Mouse (Mus musculus): Measurements from ENCODE around the gene Naip5. TPM values are rescaled to one million over a fixed set of nuclear protein-coding genes. Genes with fewer than 3 reads are reported as not detected.
"Not testable (repeated sequence)": the region's sequence is repeated elsewhere in the genome, so short reads cannot be mapped to it uniquely, and the experiment has no call there.

Gene Naip5
- polyA plus RNA-seq (2015; fragmentation: Nextera tagmentation; extraction: Ambion mirVana): 0.14 and 0.16 TPM in 2 replicates

DNA sequence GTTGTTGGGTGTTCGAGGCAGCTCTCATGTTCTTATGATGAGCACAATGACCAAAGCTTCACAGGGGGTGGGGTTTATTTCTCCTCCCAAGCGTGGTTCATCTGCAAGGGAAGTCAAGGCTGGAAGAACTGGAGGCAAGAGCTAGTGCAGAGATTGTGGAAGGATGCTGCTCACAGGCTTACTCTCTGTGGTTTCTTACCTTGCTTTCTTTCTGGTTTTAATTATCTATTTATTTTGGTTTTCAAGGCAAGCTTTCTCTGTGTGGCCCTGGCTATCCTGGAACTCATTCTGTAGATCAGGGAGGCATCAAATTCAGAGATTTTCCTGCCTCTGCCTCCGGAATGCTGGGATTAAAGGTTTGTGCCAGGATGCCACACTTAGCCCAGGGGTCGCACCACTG lies at the start of gene Naip5:
Gene Naip5, minus strand, starts transcription at position 101 of the 400 bp plus-strand sequence.
- ATAC-seq (ENCODE audit: low FRiP score, low read depth); H3K27ac ChIP-seq (replicated peaks); H3K27me3 ChIP-seq; H3K36me3 ChIP-seq; H3K4me3 ChIP-seq; H3K9ac ChIP-seq; H3K4me2 ChIP-seq; H3K9me3 ChIP-seq; H3K4me1 ChIP-seq (replicated peaks): not testable (repeated sequence)
- 81% methylated on average over 4 of the region's 4 CpGs for WGBS

DNA sequence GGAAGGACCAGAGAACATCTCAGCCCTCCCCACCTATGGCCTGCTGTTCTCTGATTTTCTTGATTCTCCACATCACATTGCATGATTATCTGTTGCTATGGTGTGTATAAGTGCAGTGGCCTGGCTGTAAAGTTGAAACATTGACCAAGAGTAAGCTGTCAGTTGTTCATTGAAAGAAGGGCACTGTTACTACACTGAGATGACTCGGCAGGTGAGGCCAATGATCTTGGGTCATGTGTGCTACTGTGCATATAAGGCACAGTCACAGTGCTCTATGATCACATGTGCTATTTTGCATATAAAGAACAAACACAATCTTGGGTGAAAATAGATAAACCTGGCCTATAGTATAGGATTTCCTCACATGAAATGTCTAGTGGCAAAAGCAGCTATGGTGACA lies 38.5 kb upstream of the Naip5 start:
- H3K9me3 ChIP-seq: no peaks in the 10 kb centered on the region
- no peak overlapping the region for H3K9ac ChIP-seq
- no peaks in the 10 kb centered on the region for H3K36me3 ChIP-seq
- H3K4me1 ChIP-seq (replicated peaks): no peaks in the 10 kb centered on the region
- H3K27me3 ChIP-seq: no peaks in the 10 kb centered on the region
- no peak overlapping the region for H3K27ac ChIP-seq (replicated peaks)
- H3K4me3 ChIP-seq: no peak overlapping the region
- 81% methylated on average over 1 of the region's 1 CpGs for WGBS
- H3K4me2 ChIP-seq: no peak overlapping the region
- ATAC-seq (ENCODE audit: low FRiP score, low read depth): no peak

DNA sequence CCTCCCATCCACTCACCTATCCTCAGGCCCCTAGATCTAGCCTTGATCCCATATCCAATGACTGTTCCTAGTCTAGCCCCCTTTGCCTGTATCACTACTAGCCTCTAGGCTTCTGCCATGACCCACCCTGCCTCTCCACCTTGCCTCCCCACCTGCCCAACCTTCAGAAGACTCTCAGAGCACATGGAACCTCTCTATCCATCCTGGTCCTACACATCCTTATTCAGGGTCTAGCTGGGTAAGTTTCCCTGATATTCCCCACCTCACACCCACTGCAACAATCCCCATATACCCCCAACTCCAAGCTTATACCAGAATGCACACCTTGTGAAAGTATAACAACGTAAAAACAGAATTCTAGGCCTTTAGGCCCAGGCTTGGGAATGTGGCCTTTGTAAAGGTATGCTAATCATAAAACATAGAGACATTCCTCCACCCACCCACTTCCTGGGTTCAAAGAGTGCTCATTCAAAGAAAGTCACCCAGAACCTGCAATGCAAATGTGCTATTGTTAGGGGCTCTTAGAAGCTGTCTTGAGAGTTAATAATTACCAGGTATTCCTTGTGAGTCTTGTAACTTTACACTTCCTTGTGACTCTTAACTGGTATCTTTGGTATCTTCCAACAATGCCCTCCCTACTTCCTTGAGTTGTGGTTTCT lies 25.5 kb upstream of the Naip5 start:
- H3K4me2 ChIP-seq; H3K27ac ChIP-seq (replicated peaks); H3K4me3 ChIP-seq; H3K27me3 ChIP-seq; H3K9ac ChIP-seq; H3K4me1 ChIP-seq (replicated peaks); H3K36me3 ChIP-seq; ATAC-seq (ENCODE audit: low FRiP score, low read depth); H3K9me3 ChIP-seq: not testable (repeated sequence)
- WGBS: no CpG with 5 or more reads among the region's 1 CpGs

DNA sequence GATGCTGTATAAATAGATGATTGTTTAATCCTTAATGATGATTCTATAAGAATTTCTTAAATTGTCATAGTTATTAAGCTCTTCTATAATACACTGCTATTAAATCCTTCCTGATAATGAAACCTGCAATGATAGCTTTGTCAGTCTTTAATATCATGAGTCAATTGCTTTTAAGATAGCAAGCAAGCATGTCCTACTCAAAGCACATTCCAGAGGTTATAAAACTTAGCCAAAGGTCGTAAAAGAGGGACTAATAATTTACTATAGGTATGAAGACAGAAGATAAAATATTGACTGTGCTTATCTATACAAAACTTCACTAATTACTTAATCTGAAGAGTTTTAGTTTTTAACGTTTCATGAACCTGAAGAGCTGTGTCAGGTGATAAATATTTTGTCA lies 10.9 kb upstream of the Naip5 start:
- WGBS: 70% methylated on average over 2 of the region's 2 CpGs
- H3K4me1 ChIP-seq (replicated peaks); H3K27me3 ChIP-seq; H3K9me3 ChIP-seq; H3K4me2 ChIP-seq; H3K4me3 ChIP-seq; H3K9ac ChIP-seq; H3K36me3 ChIP-seq; ATAC-seq (ENCODE audit: low FRiP score, low read depth); H3K27ac ChIP-seq (replicated peaks): not testable (repeated sequence)

DNA sequence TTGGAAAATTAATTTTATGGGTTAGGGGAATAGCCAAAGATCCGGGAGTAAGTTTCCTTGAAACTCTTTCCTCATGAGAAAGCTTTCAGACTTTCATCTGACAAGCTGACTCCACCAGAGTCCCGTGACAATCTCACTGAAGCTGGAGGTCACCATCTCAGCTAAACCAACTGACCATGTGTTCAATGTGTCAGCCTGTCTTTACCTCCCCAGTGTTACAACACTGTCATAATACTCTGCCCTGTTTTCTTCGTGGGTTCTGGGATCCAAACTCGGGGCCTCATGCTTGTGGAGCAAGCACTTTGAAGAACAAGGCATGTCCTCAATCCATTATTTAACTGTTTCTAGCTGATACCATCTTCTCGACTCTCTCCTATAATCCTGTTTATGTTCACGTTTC lies 9.8 kb upstream of the Naip5 start:
- H3K36me3 ChIP-seq; H3K4me2 ChIP-seq; H3K9me3 ChIP-seq; H3K9ac ChIP-seq; H3K27me3 ChIP-seq; ATAC-seq (ENCODE audit: low FRiP score, low read depth); H3K4me1 ChIP-seq (replicated peaks); H3K27ac ChIP-seq (replicated peaks); H3K4me3 ChIP-seq: not testable (repeated sequence)
- WGBS: 91% methylated on average over 6 of the region's 6 CpGs

DNA sequence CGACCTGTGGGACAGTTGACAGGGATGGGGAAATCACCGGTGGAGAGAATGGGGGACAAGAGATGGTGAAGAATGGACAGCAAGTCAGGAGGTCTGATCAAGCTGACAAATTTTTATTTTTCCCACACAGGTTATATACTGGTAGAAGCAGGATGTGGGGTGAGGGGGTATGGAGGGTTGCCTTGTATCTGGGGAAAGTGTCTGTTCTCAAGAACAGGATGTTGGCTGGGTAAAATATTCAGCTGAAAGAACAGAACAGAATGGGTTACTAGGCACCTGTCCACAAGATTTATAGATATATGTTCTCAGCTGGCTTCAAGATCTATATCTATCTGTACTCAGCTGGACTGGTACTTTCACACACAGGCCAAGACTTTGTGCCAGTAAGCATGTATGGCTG lies 5.8 kb upstream of the Naip5 start:
- H3K4me1 ChIP-seq (replicated peaks); H3K36me3 ChIP-seq; H3K9ac ChIP-seq; H3K4me2 ChIP-seq; ATAC-seq (ENCODE audit: low FRiP score, low read depth); H3K27me3 ChIP-seq; H3K4me3 ChIP-seq; H3K27ac ChIP-seq (replicated peaks); H3K9me3 ChIP-seq: not testable (repeated sequence)
- WGBS: 89% methylated on average over 2 of the region's 2 CpGs

DNA sequence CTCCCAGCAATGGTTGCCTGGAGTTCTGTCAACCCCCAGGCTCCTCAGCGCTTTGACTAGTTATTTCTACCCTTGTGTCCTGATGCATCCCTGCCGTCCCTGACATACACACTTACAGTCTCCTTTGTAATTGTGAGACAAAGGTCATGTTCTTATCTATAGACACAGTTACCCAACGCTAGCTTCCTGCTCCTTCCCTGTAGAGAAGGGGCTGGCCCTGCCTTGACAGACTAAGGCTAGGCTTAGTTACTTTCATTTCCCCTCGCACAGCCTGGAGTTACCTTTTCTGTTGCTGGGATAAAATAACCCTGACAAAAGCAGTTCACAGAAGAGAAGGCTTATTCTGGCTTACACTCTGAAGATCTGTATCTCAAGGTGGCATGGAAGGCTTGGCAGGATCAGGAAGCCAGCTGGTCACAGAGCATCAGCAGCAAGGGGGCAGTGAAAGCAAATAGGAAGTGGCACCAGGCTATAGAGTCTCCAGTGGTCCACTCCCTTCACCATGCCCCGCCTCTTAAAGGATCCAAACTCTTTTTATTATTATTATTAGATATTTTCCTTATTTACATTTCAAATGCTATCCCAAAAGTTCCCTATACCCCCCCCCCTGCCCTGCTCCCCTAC lies 885 bp upstream of the Naip5 start:
- H3K27me3 ChIP-seq; H3K4me2 ChIP-seq; H3K9ac ChIP-seq; H3K27ac ChIP-seq (replicated peaks); ATAC-seq (ENCODE audit: low FRiP score, low read depth); H3K4me3 ChIP-seq; H3K4me1 ChIP-seq (replicated peaks); H3K36me3 ChIP-seq; H3K9me3 ChIP-seq: not testable (repeated sequence)
- 79% methylated on average over 5 of the region's 5 CpGs for WGBS

DNA sequence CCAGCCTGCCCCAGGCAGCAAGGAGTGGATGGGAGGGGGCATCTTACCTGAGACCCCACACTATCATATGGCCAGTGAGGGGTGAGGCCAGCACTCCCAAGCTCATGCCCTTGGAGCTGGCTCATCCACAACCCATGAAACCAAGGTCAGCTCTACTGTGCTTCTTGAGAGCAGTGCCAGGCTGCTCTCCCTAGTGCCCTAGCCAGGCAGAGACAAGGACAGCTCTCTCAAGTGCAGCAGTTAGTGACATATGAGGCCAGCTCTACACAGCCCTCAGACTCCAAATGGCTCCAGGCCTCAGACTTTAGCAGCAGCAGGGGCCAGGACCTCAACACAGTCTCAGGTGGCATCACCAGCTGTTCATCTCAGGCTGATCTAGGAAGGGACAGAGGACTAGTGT lies 2.4 kb downstream of the Naip5 start:
- ATAC-seq (ENCODE audit: low FRiP score, low read depth): no peak
- no peak overlapping the region for H3K4me3 ChIP-seq
- no peaks in the 10 kb centered on the region for H3K4me1 ChIP-seq (replicated peaks)
- no peak overlapping the region for H3K9ac ChIP-seq
- no peak overlapping the region for H3K4me2 ChIP-seq
- H3K27ac ChIP-seq (replicated peaks): no peak overlapping the region
- no peaks in the 10 kb centered on the region for H3K9me3 ChIP-seq
- H3K27me3 ChIP-seq: no peaks in the 10 kb centered on the region
- H3K36me3 ChIP-seq: no peaks in the 10 kb centered on the region

DNA sequence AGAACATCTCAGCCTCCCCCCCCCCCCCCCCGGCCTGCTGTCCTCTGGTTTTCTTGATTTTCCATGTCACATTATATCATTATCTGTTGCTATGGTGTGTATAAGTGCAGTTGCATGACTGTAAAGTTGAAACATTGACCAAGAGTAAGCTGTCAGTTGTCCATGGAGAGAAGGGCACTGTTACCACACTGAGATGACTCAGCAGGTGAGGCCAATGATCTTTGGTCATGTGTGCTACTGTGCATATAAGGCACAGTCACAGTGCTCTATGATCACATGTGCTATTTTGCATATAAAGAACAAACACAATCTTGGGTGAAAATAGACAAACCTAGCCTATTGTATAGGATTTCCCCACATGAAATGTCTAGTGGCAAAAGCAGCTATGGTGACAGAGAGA lies 32.4 kb downstream of the Naip5 start:
- WGBS: 88% methylated on average over 1 of the region's 1 CpGs
- not testable (repeated sequence) for H3K9me3 ChIP-seq; H3K27ac ChIP-seq (replicated peaks); H3K36me3 ChIP-seq; H3K9ac ChIP-seq; H3K4me3 ChIP-seq; ATAC-seq (ENCODE audit: low FRiP score, low read depth); H3K27me3 ChIP-seq; H3K4me1 ChIP-seq (replicated peaks); H3K4me2 ChIP-seq

DNA sequence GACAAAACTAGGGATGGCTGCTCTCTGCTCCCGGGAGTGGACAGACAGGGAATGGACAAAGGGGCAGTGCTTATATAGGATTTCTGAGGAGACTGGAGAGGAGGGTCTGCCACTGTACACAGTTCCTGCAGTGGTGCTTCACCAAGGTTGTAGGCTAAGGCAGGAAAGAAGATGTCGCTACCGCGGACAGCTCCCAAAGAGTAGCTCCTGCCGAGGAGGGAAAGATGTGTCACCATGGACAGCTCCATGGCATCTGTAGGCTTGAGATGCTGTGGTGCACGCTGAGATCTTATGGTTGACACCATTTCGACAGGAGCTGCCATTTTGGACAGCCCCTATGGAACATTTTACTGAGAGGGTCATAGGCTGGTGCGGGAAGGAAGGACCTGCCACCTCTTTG lies 35.6 kb downstream of the Naip5 start:
- no peak for ATAC-seq (ENCODE audit: low FRiP score, low read depth)
- Histone ChIP-seq H3K9ac (no peak overlapping the region), H3K27me3 (no peaks in the 10 kb centered on the region), H3K27ac (replicated peaks) (no peak overlapping the region), H3K9me3 (no peaks in the 10 kb centered on the region), H3K4me1 (replicated peaks) (no peaks in the 10 kb centered on the region), H3K36me3 (no peaks in the 10 kb centered on the region), H3K4me3 (no peak overlapping the region), H3K4me2 (no peak overlapping the region)
- 34% methylated on average over 8 of the region's 8 CpGs for WGBS

DNA sequence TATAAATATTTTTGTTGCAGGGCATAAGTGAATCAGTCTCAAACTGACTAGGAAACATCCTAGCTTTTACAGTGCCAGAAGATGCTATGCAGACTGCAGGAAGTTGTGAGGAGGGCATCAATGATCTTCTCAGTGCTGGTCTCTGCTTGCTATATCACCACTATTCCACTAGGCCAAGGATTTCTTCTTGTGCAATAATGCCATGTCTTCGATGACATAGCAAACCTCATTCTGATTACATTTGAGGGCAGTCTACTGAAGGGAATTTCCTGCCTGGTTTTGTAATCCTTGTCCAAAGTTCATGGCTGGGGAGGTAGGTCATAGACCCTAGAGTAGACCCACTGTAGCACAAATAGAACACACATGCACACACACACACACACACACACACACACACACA lies 42.8 kb downstream of the Naip5 start:
- H3K36me3 ChIP-seq: no peaks in the 10 kb centered on the region
- 86% methylated on average over 1 of the region's 1 CpGs for WGBS
- ATAC-seq (ENCODE audit: low FRiP score, low read depth): no peak
- H3K4me3 ChIP-seq: no peak overlapping the region
- H3K27me3 ChIP-seq: no peaks in the 10 kb centered on the region
- no peaks in the 10 kb centered on the region for H3K9me3 ChIP-seq
- no peaks in the 10 kb centered on the region for H3K4me1 ChIP-seq (replicated peaks)
- no peak overlapping the region for H3K9ac ChIP-seq
- H3K4me2 ChIP-seq: no peak overlapping the region
- no peak overlapping the region for H3K27ac ChIP-seq (replicated peaks)

DNA sequence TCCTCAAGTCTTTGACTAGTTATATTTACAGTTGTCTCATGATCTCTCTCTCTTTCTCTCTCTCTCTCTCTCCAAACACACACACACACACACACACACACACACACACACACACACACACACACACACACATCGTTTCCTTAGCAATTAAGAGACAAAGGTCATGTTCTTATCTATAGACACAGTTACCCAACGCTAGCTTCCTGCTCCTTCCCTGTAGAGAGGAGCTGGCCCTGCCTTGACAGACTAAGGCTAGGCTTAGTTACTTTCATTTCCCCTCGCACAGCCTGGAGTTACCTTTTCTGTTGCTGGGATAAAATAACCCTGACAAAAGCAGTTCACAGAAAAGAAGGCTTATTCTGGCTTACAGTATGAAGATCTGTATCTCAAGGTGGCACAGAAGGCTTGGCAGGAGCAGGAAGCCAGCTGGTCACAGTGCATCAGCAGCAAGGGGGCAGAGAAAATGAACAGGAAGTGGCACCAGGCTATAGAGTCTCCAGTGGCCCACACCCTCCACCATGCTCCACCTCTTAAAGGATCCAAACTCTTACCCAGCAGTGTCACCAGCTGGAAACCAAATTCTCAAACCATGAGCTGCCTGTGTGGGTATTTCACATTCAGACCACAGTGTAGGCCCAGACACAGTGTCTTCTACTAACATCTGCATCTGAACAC lies 44.3 kb downstream of the Naip5 start, which contains the start of gene Naip2:
Gene Naip2, minus strand, starts transcription at position 434 of the 675 bp plus-strand sequence.
- H3K27ac ChIP-seq (replicated peaks); H3K36me3 ChIP-seq; ATAC-seq (ENCODE audit: low FRiP score, low read depth); H3K4me1 ChIP-seq (replicated peaks); H3K4me2 ChIP-seq; H3K9ac ChIP-seq; H3K4me3 ChIP-seq; H3K9me3 ChIP-seq; H3K27me3 ChIP-seq: not testable (repeated sequence)
- WGBS: 68% methylated on average over 3 of the region's 3 CpGs
